Mouse (Mus musculus) brain, embryonic 18.5 days (tissue): ENCODE results near the gene Adgra3.

ENCODE experiments used
- DNase-seq: peaks from one replicate; pipeline ENCODE4 v3.0.0-alpha.2; 2012; ENCODE audit warnings: low read depth, low spot score

Gene Adgra3

GRCm38 (mm10) chr5:50058421-50059286, at the start of gene Adgra3:
Gene Adgra3, minus strand, starts transcription at chr5:50059006.
- no peak for DNase-seq

- no peak for DNase-seq
Measured at GRCm38 (mm10) chr5:50083441-50083840, 24.6 kb upstream of the Adgra3 start.

- DNase-seq: no peak
Measured at GRCm38 (mm10) chr5:50074245-50074644, 15.4 kb upstream of the Adgra3 start.

- no peak for DNase-seq
Measured at GRCm38 (mm10) chr5:50064236-50064635, 5.4 kb upstream of the Adgra3 start.

- no peak for DNase-seq
Measured at GRCm38 (mm10) chr5:50059586-50059985, 780 bp upstream of the Adgra3 start.

- DNase-seq: no peak
Measured at GRCm38 (mm10) chr5:50057612-50058420, 990 bp downstream of the Adgra3 start.

- no peak for DNase-seq
Measured at GRCm38 (mm10) chr5:50052456-50052855, 6.3 kb downstream of the Adgra3 start.

- DNase-seq: no peak
Measured at GRCm38 (mm10) chr5:50050668-50051425, 8.0 kb downstream of the Adgra3 start.

GRCm38 (mm10) chr5:50050037-50050436, 8.8 kb downstream of the Adgra3 start:
- no peak for DNase-seq

- DNase-seq: no peak
Measured at GRCm38 (mm10) chr5:50049506-50049905, 9.3 kb downstream of the Adgra3 start.

GRCm38 (mm10) chr5:50048960-50049359, 9.8 kb downstream of the Adgra3 start:
- DNase-seq: no peak

GRCm38 (mm10) chr5:50048271-50048851, 10.4 kb downstream of the Adgra3 start:
- DNase-seq: no peak

- DNase-seq: no peak
Measured at GRCm38 (mm10) chr5:50045180-50045579, 13.6 kb downstream of the Adgra3 start.

- no peak for DNase-seq
Measured at GRCm38 (mm10) chr5:50043677-50044076, 15.1 kb downstream of the Adgra3 start.

GRCm38 (mm10) chr5:50042274-50042943, 16.4 kb downstream of the Adgra3 start:
- no peak for DNase-seq

- no peak for DNase-seq
Measured at GRCm38 (mm10) chr5:50039521-50039920, 19.3 kb downstream of the Adgra3 start.

- no peak for DNase-seq
Measured at GRCm38 (mm10) chr5:50037666-50038065, 21.1 kb downstream of the Adgra3 start.

- DNase-seq: no peak
Measured at GRCm38 (mm10) chr5:50034900-50035514, 23.8 kb downstream of the Adgra3 start.

GRCm38 (mm10) chr5:50034231-50034630, 24.6 kb downstream of the Adgra3 start:
- no peak for DNase-seq

GRCm38 (mm10) chr5:50033660-50034059, 25.1 kb downstream of the Adgra3 start:
- DNase-seq: no peak
